Mouse (Mus musculus) Muller cell, postnatal 12 days (primary cell): ENCODE data around the gene Zbtb9.
A peak's percentile ranks its signal among the peaks of the same experiment; 100 is the strongest.

Experiments used
- DNase-seq: peaks from one replicate; pipeline ENCODE4 v3.0.0-alpha.2; 2015; ENCODE audit errors: inconsistent ontology term

Gene Zbtb9

GRCm38 (mm10) chr17:27011998-27012672 is 39.2 kb downstream of the Zbtb9 start:
- no peak for DNase-seq

- no peak for DNase-seq
Measured at GRCm38 (mm10) chr17:27012909-27013308, 39.9 kb downstream of the Zbtb9 start.

- peak; percentile 84 for DNase-seq
Measured at GRCm38 (mm10) chr17:27017564-27018499, 44.9 kb downstream of the Zbtb9 start.

GRCm38 (mm10) chr17:27018555-27019196 is 45.7 kb downstream of the Zbtb9 start:
- DNase-seq: peak; percentile 35

DNA sequence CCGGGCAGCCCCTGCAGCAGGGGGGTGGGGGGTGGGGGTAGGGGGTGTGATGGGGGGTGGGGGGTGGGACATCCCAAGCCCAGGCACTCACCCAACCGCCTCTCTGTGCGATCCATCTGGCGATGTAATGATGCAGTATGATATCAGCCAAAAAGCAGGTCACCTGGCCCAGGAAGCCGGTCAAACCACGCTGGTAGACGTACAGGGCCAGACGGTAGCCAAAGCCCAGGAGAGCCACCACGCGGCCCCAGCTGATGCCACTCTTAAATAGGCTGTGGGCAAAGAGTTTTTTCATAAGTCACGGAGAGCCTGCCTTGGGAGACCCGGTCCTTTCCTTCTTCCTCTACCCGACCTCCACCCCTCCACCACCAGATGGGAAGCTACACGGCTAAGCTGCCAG is 48.1 kb downstream of the Zbtb9 start:
- no peak for DNase-seq

DNA sequence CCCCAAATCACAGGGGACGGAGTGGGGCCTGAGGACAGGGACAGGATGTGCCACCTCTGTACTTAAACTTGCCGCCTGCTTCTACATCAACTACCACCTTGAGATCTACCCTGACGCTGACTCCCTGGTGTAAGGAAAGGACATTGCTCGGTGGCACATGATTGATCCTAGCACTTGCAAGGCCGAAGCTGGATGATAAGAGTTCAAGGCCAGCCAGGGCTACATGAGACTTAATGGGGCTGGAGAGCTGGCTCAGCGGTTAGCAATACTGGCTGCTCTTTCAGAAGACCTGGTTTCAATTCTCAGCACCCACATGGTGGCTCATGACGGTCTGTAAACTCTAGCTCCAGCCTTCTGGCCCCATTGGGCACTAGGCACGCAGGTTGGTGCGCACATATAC is 48.8 kb downstream of the Zbtb9 start:
- DNase-seq: no peak

DNA sequence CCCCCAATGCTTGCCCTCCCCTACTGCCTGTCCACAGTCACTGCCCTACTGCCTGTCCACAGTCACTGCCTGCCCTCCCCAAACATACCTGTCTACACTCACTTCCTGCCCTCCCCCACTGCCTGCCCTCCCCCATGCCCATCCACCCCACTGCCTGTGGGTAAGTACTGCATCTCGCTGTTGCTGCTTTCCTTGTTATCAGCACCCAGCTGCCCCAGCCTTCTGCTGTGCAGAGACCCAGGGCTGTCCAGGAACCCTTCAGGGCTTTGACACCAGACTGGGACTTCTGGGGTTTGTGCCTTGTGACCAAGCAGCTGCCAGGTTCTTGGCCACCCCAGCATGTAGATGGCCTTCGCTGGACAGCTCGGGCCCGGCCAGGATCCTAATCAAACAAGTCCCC is 50.4 kb downstream of the Zbtb9 start:
- no peak for DNase-seq

DNA sequence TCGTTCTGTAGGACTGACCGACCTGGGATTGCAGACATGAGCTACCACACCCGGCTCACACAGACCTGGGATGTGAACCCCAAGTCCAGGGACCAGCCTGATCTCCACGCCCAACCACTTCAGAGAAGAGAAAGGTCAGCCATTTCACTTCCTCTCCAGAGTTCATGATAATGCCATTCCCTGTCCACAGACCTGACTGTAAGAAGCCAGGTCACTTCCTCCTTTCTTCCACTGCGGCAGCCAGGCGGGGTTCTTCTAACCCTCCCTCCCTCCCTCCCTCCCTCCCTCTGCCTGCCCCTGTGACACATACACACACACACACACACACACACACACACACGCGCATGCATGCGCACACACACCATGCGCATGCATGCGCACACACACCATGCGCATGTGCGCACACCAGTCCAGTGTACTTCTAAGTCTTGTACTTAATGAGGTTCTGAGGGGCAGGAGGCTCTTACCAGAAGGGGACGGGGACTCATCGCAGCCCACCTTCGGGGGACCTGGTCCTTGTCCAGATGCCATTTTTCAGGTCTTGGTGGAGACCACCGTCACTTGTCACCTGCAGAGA is 52.4 kb downstream of the Zbtb9 start:
- no peak for DNase-seq

DNA sequence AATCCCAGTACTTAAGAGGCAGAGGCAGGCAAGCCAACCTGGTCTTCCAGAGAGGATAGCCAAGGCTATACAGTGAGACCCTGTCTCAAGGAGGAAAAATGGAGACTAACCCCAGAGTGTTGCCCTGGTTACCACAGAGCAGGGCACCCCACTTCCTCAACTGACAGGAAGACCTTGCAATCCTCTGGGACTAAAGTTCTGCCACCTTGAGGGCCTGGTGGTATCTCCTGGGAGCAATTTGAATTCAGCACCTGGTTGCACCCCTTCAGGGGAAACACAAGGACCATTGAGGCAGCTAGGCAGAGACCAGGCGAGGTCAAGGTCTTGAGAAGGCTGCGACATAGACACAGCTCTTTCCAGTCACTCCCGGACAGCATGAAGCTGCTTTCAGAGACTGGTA is 53.0 kb downstream of the Zbtb9 start:
- no peak for DNase-seq

GRCm38 (mm10) chr17:27027460-27028283 is 54.7 kb downstream of the Zbtb9 start:
- peak; percentile 56 for DNase-seq

GRCm38 (mm10) chr17:27028284-27028795 is 55.4 kb downstream of the Zbtb9 start:
- peak; percentile 81 for DNase-seq

GRCm38 (mm10) chr17:27028909-27029308 is 55.9 kb downstream of the Zbtb9 start, which contains the start of gene Bak1:
Bak1 (minus strand) TSS chr17:27029009.
- no peak for DNase-seq

- DNase-seq: no peak
Measured at GRCm38 (mm10) chr17:27029431-27029830, 56.5 kb downstream of the Zbtb9 start.

GRCm38 (mm10) chr17:27030896-27031295 is 57.9 kb downstream of the Zbtb9 start:
- no peak for DNase-seq

GRCm38 (mm10) chr17:27032328-27032727 is 59.4 kb downstream of the Zbtb9 start:
- DNase-seq: no peak

DNA sequence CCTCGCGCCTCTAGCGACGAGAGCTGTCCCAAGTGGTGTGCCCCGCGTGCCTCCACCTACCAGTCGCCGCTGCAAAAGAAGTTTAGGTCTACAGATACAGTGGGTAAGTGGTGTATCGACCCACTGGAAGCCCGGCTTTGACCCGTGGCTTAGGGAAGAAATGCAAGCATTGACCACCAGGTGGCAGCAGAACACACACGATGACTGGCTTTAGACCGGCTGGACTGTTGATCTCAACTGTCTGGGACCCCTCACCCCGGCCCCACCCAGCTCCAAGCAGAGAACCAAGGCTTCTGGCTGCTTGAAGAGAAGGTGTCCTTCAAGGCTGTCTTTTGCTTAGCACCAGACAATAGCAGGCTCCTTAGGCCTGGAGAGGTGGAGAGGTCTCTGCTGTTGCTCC is 59.9 kb downstream of the Zbtb9 start:
- peak; percentile 64 for DNase-seq

DNA sequence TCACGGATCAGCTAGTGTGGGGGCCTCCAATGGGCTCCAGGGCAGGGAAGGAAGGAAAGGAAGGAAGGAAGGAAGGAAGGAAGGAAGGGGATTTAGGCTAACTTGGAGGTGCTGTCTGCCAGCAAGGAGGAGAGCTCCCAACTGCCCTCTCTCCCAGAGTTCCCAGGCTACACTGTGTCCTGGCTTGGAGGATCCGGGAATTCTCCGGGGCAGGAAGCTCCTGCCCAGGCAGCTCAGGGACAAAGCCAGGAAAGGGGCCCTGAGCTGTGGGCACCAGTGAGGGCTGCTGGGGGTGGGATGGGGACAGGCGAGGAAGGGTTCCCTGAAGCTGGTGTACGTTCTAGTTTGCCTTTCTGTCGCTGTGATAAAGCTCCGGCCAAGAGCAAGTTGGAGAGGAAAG is 63.5 kb downstream of the Zbtb9 start:
- DNase-seq: no peak

DNA sequence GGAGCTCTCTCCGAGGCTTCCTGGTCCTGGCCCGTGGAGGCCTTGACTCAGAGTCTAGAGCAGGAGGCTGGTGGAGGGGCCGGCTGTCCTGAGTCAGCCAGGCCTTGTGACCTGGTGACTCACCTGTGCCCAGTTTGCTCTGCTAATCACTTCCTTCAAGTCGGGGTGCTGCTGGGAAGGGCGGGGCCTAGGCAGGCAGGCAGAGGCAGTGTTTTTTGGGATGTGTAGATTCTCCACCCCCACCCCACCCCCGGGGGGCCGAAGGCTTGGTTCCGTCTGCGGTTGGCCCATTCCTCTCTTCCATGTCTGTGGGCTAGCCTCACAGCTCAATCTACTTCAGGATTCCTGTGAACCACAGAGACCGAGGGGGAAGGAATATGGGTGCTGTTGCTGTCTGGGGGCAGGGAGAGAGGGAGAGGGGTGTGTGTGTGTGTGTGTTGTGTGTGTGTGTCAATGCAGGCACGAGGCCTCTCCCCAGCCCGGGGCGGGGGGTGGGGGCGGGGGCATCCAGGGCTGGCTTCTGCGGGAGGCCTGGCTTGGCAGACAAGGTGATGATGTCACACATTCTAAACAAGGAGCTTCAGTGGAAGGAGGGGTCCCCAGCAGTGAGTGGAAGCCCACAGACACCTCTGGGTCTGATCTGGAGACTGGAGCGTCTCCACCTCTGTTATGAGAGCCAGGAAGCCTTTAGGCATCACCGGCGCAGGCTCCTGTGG is 65.5 kb downstream of the Zbtb9 start:
- DNase-seq: peak; percentile 75

- DNase-seq: no peak
Measured at GRCm38 (mm10) chr17:27039432-27040102, 66.6 kb downstream of the Zbtb9 start.
